Mouse (Mus musculus) ES-Bruce4 (cell line): Measurements from ENCODE around the gene Atg10. TPM values are rescaled to one million over a fixed set of nuclear protein-coding genes. Genes with fewer than 3 reads are reported as not detected.
A peak's percentile ranks its signal among the peaks of the same experiment; 100 is the strongest.

Experiments
- H3K27ac ChIP-seq: 2 replicates; pipeline ENCODE4 v1.5.1; 2012; ENCODE audit warnings: low read length, inconsistent platforms; ENCODE audit not compliant: insufficient read depth
- H3K27me3 ChIP-seq: 2 replicates; pipeline ENCODE4 v1.6.1; 2012; ENCODE audit warnings: mild to moderate bottlenecking, low read length, inconsistent platforms; ENCODE audit not compliant: control insufficient read depth, poor library complexity, insufficient read depth, severe bottlenecking
- H3K36me3 ChIP-seq: 2 replicates; pipeline ENCODE4 v1.6.1; 2012; ENCODE audit warnings: inconsistent platforms, mild to moderate bottlenecking, low read length, moderate library complexity; ENCODE audit not compliant: control insufficient read depth, poor library complexity, insufficient read depth, severe bottlenecking
- H3K4me1 ChIP-seq: one replicate; pipeline ENCODE4 v1.8.1; 2011; ENCODE audit warnings: low read length; ENCODE audit not compliant: control insufficient read depth, insufficient read depth
- H3K4me3 ChIP-seq: 2 replicates; pipeline ENCODE4 v1.5.1; 2011; ENCODE audit warnings: low read depth, mild to moderate bottlenecking, low read length
- H3K9ac ChIP-seq: 2 replicates; pipeline ENCODE4 v1.6.1; 2012; ENCODE audit warnings: low read depth, mild to moderate bottlenecking, inconsistent platforms; ENCODE audit not compliant: poor library complexity, severe bottlenecking
- H3K9me3 ChIP-seq: replicated peaks from 2 replicates; pipeline ENCODE4 v1.6.1; 2012; ENCODE audit warnings: mild to moderate bottlenecking, low read length, inconsistent platforms; ENCODE audit not compliant: control insufficient read depth, poor library complexity, insufficient read depth, severe bottlenecking
- CTCF ChIP-seq: IDR thresholded peaks from one replicate; pipeline ENCODE4 v1.8.1; 2011; ENCODE audit warnings: low read depth, low read length
- EP300 ChIP-seq: IDR thresholded peaks from 2 replicates; pipeline ENCODE4 v1.6.1; 2011; ENCODE audit warnings: low read depth, low read length; ENCODE audit not compliant: insufficient read depth
- POLR2A ChIP-seq: IDR thresholded peaks from one replicate; pipeline ENCODE4 v1.8.1; 2011; ENCODE audit warnings: low read length; ENCODE audit not compliant: insufficient read depth
- polyA plus RNA-seq: library from polyadenylated mRNA; stranded (reverse); fragments of >200 nt; gene quantifications from 2 replicates; pipeline ENCODE4 v1.2.4, GENCODE M21; 2011; ENCODE audit warnings: low read depth; ENCODE audit not compliant: missing spikeins, insufficient read depth, insufficient read length

Gene Atg10
- polyA plus RNA-seq, 1 experiment, result 3.1 TPM

DNA sequence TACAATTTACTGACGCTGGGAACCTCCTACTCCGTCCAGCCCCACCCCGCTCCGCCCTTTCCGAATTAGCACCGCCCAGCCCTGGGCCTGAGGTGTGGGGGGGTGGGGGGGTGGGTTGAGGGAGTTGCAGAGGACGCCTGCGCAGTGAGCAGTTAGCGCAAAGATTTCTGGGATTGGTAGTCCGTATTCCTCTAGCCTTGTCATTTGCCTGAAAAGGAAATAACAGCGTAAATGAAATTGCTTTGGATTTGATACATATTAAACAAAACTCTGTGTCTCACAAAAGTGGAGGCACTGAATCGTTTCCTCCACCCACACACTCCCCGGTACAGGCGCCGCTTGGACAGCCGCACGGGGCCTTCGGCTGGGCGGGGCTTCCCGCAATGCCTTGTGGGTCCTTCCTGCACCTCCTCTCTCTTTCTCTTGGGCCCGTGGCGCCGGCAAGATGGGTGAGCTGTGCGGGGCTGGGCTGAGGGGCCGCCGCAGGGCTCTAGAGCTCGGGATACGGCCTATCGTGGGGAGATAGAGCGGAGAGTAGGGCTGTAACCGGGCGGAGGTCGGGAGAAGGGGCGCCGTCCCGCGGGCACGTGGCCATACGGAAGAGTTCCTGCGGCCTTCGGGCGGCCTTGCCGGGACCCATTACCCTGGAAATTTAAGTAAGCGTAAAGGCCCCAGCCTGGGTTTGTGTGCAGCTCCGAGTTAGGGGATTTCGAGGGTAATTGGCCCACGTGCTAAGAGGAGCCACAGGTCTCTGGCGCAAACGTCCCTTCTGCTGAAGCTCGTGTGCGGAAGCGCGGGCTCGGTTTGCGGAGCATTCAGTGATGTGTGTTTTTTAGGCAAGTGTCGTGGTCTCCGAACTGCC, 300.8 kb downstream of the Atg10 start, which contains the start of gene Rps23:
Rps23 (plus strand) TSS at position 208 of the 862 bp plus-strand sequence.
- Histone ChIP-seq H3K36me3 (peaks cover 32% of the 10 kb centered on the region), H3K4me1 (no peaks in the 10 kb centered on the region), H3K27ac (peak within 1 kb of the TSS; percentile 63), H3K9me3 (no peaks in the 10 kb centered on the region), H3K27me3 (no peaks in the 10 kb centered on the region), H3K9ac (peak within 1 kb of the TSS; percentile 99), H3K4me3 (peak within 1 kb of the TSS; percentile 100)
- TF ChIP-seq POLR2A, result no peak

DNA sequence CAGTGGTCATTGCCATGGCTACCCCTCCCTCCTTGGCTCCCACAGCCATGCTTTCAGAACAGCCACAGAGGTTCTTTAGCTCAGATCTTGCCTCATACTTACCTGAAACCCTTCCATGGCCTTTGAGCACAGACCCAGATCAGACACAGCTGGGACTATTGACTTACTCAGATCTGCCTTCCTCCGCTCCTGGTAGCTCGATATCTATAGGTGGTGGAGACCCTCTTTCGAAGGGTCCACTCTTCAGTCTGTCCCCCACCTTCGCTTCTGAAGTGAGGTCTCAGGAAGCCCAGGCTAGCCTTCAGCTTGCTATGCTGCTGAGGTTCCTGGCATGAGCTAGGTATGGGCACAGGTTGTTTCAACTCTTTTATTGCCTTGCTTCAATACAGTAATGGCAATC, 309.0 kb downstream of the Atg10 start:
- H3K36me3 ChIP-seq, result no peaks in the 10 kb centered on the region
- H3K9me3 ChIP-seq, result no peaks in the 10 kb centered on the region
- H3K4me3 ChIP-seq, result no peak overlapping the region
- H3K9ac ChIP-seq, result no peak overlapping the region
- H3K27ac ChIP-seq, result no peak overlapping the region
- TF ChIP-seq EP300, result no peak
- no peak for TF ChIP-seq CTCF
- no peak for TF ChIP-seq POLR2A
- no peaks in the 10 kb centered on the region for H3K27me3 ChIP-seq
- no peaks in the 10 kb centered on the region for H3K4me1 ChIP-seq

DNA sequence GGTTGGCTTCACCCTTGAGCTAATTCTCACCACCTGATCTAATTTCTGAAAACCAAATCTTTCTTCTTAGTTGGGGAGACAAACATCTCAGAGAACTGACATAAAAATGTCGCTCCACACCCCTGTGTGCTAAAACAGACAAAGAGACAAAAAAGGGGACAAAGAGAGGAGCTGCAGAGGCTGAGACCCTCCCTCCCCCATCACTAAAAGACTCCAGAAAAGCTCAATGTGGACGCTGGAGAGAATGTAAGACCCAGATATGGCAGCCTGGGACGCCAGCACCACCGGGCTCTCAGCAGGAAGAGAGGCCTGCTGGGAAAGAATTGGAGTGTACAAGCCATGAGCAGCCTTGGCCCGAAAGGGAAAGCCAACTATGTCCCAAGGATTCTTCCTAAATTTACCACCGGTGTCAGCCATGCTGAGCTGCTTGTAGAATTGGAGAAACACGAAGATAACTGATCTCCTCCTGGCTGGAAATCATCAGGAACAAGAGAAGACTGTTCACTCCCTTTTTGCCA, 310.0 kb downstream of the Atg10 start:
- H3K9ac ChIP-seq, result no peak overlapping the region
- H3K4me1 ChIP-seq, result no peaks in the 10 kb centered on the region
- no peaks in the 10 kb centered on the region for H3K9me3 ChIP-seq
- H3K4me3 ChIP-seq, result no peak overlapping the region
- H3K36me3 ChIP-seq, result no peaks in the 10 kb centered on the region
- TF ChIP-seq CTCF (no peak), POLR2A (no peak), EP300 (no peak)
- no peaks in the 10 kb centered on the region for H3K27me3 ChIP-seq
- no peak overlapping the region for H3K27ac ChIP-seq

DNA sequence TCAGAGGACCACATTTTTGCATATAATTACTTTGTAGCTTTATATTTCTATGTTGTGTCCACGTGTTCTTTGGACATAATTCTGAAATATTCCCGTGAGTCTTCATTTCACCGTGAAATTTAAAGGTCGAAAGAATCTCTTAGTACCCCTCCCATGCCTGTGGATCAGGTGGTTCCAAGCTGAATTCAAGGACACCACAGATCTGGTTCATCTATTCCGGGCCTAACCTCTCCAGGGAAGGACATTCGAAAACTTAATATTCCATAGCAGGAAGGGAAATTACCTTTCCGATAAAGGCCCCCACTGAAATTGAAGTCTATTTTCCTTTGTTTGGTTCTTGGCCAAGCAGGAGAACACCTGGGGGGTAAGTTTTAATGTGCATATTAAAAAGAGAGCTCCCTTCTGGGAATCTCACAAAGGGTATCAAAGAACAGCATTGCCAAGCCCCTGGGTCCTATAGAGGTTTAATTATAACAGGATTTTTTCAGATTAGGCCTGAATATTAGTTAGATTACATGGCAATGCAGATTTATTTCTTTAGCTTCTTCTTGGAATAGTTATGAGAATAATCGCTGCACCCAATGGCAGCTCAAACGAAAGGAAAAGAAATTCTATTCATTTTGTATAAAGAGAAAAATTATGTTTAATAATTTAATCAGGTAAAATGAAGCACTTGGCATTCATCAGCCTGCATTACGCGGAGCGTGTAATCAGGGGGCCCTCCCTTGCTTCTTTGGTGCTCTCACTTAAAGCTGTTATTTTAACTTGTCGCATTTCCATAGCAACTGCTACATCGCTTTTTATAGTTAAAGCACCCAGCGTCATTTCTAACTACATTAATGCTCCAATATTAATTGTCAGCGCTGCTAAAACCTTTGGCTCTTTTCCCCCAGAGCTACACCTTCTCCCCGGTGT, 310.8 kb downstream of the Atg10 start:
- no peak for TF ChIP-seq POLR2A
- TF ChIP-seq EP300, result no peak
- no peak for TF ChIP-seq CTCF
- Histone ChIP-seq H3K4me1 (no peaks in the 10 kb centered on the region), H3K27ac (no peak overlapping the region), H3K9ac (no peak overlapping the region), H3K36me3 (no peaks in the 10 kb centered on the region), H3K4me3 (no peak overlapping the region), H3K27me3 (no peaks in the 10 kb centered on the region), H3K9me3 (no peaks in the 10 kb centered on the region)

- no peak for TF ChIP-seq POLR2A
- TF ChIP-seq EP300, result no peak
- no peak for TF ChIP-seq CTCF
- Histone ChIP-seq H3K4me1 (no peaks in the 10 kb centered on the region), H3K36me3 (no peaks in the 10 kb centered on the region), H3K9me3 (no peaks in the 10 kb centered on the region), H3K27ac (no peak overlapping the region), H3K27me3 (no peaks in the 10 kb centered on the region), H3K4me3 (no peak overlapping the region), H3K9ac (no peak overlapping the region)
Observed at GRCm38 (mm10) chr13:90907376-90907775, 316.4 kb downstream of the Atg10 start.

DNA sequence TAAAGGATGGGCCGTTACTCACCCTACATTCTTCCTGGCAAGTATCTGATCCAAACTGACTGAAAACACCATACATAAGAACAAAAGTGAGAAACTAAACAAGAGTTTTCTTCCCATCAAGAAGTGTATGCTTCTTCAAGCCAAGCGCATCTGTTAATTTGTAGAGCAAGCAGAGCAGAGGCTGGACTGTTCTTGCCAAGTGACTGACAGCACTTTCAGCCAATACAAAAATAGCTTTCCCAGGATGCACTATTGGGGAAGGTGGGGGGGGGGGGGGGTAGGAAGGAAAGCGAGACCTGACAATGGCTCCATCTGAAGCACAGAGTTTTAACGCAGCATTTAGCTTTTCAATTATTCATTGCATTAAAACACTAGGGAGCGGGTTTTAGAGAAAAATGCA, 318.6 kb downstream of the Atg10 start, which contains the start of gene Atp6ap1l:
Atp6ap1l (minus strand) TSS at position 180 of the 400 bp plus-strand sequence.
- no peak for TF ChIP-seq CTCF
- TF ChIP-seq POLR2A, result no peak
- TF ChIP-seq EP300, result no peak
- Histone ChIP-seq H3K9ac (no peak within 1 kb of the TSS), H3K9me3 (no peaks in the 10 kb centered on the region), H3K36me3 (no peaks in the 10 kb centered on the region), H3K4me1 (no peaks in the 10 kb centered on the region), H3K27me3 (no peaks in the 10 kb centered on the region), H3K27ac (no peak within 1 kb of the TSS), H3K4me3 (no peak within 1 kb of the TSS)
